Mouse (Mus musculus): ENCODE measurements at regions not wholly inside any gene's neighbourhood (a gene's known extent, or its start where the extent isn't known, plus 50 kb on each side); places are given as distances from the start of the nearest gene placed in this dataset. TPM values are rescaled to one million over a fixed set of nuclear protein-coding genes. Genes with fewer than 3 reads are reported as not detected.

Small RNA genes in the stretch of these regions (microRNA-seq; reads per million reads assigned to microRNA genes)
- not detected for gene Gm26241

Measured in kidney, embryonic 16.5 days (tissue).